Mouse (Mus musculus) layer of hippocampus, postnatal 36 days (tissue): ENCODE measurements around the gene Nrxn1. TPM values are rescaled to one million over a fixed set of nuclear protein-coding genes. Genes with fewer than 3 reads are reported as not detected.

Experiments
- DNase-seq, 2 experiments: peaks; one replicate each; pipeline ENCODE4 v3.0.0; 2022
- total RNA-seq, 2 experiments: library from RNA; stranded (reverse); gene quantifications; 2 replicates each; pipeline ENCODE4 v1.2.3; 2021

Gene Nrxn1
- total RNA-seq, 2 experiments from 2014 or later = 431 to 444 TPM

DNA sequence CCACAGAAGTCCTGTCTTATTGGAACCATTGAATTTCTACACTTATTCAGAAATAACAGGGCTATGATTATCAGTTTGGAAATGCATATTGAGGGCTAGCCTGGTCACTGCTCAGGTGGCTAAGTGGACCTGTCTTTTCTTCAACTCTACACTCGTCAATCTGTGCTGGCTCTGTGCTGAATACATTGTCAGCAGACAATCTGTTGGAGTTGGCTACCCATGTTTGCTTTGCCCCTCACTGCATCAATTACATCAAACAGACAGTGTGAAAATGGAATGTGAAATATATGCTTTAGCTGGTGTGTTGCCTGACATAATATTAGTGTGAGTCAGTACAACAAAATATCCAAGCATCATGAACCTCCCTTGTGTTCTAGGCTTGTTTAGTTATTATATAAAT lies 438.4 kb downstream of the Nrxn1 start:
- no peak for DNase-seq

DNA sequence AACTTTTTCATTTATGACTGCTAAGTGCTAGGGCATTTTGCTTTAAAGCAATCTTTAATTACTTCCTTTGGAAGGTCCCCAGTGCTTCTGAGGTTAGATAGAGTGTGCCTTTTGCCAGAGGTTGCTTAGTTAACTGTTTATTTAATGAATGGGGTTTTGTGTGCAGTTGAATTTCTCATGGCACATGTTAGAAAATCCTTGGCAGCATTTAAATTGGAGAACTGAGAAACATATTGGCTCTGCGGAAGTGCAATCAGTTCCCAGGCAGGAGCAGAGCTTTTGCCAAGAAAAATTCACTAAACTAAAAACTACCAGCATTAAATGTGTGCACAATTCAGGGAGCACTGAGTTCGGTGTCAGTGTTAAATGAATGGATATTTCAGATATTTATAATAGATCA lies 439.5 kb downstream of the Nrxn1 start:
- peak; percentile 15 to 31 for DNase-seq

DNA sequence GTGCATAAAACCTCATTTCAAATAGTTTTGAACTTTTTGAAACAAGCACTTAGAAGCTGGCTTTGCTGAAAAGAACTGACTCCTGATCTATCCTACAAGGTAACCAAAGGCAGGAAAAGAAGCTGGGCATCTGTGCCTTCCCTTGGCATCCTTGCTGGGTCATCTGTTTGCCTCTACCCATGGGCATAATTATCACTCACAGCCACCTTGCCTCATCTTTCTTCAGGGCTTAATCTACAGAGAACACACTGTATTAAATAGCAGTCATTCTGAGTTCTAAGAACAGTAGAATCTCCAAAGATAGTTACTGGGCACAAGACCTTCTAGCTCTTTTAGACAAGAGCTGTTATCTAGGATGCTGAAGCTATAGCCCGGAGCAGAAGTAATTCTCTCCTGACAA lies 442.6 kb downstream of the Nrxn1 start:
- DNase-seq = no peak

DNA sequence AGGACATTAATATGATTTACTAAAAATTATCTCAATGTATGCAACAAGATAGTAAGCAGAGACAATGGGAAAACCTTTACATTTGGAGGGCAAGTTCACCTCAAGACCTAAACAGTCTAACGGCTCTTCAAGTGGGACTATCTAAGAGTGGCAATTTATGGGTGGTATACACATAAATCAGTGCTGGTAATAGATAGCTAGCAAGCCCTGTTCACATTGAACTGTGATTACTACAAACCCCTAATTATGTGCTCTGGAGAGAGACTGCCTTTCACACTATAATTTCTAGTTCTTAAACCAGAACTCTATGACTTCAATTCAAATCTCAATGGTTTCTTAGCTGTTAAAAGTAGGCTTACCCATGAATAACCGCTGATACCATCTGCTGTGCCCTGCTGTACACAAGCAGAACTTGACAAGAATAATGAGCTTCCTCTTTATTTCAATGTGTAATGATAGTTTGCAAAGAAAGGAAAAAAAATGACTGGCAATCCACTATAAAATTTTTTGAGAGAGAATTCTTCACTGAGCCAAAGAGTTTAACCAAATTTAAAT lies 453.8 kb downstream of the Nrxn1 start:
- DNase-seq = peak in 1 of 2 experiments; percentile 19

DNA sequence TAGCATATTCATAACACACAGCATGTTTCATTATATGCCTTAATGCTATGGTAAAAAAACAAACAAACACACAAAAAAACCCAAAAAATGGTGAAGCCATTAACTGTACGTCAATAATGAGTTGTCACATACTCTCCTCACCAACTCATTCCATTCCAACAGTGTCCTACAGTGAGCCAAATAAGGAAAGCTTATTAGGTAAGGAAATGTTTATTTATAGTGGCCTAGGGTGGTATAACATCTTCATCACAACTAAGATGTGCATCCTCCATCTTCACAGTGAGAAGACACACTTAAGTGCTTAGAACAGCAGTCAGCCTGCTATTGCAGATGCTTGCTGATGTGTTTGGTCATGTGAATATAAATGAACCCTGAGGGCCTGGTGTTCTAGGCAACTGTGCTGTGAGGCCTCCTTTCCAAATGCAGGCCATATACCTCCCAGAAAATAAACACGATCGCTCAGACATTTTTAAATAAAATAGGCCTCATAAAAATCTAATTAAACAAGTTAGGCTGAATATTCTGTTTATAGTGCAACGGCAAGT lies 454.6 kb downstream of the Nrxn1 start:
- no peak for DNase-seq

DNA sequence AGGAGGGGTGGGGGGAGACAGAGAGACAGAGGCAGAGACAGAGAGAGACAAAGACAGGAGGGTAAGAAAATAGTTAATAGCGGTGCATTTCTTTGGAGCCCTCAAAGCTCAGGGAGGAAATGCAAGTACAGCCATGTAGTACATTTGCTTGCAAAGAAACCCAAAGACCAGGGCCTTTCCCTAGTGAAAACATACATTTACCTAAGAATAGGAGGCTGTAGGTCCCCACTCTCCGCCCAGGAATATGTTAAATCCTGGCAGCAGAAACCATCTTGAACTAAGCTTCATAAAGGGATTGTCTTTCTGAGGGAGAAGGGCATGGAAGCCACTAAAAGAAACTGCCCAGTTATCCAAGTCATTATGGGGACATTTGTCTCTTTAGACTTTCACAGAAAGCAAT lies 461.5 kb downstream of the Nrxn1 start:
- no peak for DNase-seq

DNA sequence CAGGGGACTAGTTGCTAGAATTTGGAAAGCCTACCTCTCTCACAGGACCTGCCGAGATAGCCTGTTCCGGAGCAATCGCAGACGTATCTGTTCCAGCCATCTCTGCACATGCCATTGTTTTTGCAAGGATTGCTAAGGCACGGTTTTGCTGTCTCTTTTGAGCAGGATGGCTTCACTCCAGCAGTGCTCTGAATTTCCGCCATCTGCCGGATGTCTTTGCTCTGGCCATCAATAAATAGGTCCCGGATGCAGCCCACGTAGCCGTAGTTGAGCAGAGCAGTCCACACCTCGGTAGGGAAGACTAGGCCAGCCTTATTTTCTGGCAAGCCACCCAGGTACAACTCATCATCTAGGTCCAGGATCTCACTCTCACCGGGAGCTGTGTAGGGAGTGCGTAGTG lies 463.0 kb downstream of the Nrxn1 start:
- peak; percentile 42 for DNase-seq

DNA sequence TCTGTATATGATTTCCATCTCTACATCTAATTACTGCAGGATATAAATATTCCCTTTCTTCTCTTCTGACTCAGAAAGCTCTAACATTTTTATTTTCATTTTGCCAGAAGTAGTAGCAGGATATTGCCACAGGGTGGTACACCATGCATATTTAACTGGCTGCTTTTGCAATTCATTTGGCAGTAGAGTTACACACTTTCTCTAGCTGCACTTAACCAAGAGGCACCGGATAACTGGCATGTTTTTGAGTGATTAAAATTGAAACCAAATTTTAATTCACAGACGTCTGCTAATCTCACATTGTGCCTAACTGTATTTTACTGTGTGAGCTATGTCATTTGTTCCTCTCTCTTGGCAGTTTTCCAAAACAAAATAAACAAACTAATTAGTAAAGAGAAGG lies 464.4 kb downstream of the Nrxn1 start:
- peak in 1 of 2 experiments; percentile 33 for DNase-seq

DNA sequence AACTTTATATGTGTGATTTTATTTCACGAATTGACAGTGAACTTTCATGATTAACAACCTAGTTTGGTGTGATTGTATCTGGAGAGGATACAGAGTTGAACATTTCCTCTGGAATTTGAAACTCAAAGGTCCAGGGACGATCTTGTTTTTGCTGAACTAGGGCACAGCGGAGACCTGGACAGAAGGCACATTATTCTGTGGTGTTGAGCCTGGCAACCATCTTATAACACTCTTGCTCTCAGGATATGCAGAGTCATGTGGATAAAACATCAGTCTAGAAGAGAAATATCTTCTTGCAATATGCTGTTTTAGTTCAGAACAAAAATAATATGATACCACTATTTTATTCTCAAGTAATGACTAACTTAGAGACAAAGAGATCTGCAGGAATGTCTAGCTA lies 464.9 kb downstream of the Nrxn1 start:
- DNase-seq = no peak

DNA sequence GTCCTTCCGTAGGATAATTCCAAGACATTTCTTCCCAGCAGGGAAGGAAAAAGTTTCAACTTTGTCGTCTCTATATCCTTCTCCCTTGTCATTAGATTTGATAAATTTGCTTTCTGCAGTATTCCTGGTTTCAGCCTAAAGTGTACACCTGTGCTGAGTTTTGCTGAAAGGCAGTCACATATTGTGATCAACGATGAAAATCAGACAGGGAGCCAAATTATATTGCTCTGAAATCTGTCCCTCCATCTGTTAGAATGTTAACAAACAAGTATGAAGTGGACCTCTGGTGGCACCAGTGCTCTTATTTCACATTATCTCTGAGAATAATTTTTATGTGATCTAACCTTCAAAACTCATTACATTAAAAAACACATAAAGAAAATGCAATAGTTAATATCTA lies 465.5 kb downstream of the Nrxn1 start:
- DNase-seq = no peak

DNA sequence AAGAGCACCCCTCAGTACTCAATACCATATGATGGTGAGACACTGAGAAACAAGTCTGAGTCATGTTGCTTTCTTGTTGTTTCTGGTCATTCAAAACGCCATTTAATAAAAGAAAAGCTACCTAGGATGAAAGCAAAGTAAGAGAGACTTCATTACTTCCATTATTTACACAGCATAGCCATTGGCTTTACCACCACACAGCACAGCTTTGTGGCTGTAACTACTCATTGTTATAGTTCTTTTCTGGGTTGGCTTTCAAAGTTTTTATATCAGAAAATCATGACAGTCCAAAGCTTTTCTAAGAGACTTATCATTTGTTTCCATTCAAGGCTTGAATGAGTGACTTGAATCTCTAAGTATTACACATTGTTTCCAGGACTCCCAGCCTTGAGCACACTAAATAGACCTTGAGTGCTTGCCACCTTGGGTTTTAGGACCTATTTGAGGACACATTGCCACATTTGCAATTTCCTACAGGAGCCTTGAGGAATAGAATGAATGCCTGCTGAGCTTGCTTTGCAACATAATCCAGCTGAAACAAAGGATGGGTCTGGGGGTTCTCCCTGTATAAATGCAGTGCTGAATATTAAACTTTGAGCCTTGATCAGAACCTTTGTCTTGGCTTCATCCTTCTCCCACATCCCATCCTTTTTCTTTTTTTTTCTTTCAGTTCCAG lies 468.1 kb downstream of the Nrxn1 start:
- DNase-seq = no peak

DNA sequence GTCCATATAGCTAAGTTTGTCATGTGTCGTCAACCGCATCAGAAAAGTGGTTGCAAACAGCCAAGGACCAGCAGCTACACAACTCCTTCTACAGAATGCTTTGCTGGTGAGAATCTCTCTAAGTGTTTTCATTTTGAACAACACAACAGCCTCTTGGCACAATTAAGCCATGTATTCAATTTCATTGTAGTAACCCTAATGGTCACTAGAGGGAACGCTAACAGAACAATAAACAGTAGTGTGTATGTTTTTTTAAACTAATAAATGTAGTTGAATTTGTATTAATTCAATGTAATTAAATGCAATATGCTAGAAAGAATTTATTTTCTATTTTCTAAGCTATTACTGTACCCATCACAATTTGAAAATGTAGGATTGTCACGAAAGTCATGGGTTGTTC lies 471.0 kb downstream of the Nrxn1 start:
- no peak for DNase-seq

DNA sequence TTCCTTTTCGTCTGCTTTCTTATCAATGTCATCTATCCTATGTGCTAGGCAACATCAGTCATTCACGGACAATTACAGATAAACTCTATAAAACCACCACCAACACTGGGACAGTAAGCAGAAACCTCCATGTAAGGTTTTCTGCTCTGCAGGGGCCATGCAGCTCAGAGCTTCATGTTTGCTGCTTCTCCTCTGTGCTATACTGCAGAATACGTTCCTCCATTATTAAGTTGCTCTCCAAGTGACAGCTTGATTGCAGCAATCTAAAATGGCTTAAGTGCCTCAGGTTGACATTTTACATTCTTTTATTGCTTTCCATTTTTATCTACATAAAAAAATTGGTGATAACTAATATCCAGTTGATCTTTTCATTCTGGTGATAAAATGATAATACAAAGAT lies 477.9 kb downstream of the Nrxn1 start:
- no peak for DNase-seq

DNA sequence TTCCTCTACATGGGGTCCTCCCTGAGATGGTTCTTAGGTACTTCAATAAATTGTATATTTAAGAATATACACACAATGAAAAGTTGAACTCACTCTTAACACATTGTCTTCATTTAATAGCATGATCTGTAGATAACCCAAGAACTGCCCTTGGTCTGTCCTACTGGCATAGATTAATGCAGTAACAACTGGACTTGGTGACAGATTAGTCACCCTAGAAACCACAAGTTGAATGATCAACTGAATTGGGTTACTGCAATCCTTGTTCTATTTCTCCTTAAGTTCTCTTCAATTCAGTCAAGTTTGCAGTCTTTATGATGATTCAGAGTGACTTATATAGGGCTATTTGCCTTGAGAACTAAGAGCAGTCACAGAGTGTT lies 485.5 kb downstream of the Nrxn1 start:
- no peak for DNase-seq

DNA sequence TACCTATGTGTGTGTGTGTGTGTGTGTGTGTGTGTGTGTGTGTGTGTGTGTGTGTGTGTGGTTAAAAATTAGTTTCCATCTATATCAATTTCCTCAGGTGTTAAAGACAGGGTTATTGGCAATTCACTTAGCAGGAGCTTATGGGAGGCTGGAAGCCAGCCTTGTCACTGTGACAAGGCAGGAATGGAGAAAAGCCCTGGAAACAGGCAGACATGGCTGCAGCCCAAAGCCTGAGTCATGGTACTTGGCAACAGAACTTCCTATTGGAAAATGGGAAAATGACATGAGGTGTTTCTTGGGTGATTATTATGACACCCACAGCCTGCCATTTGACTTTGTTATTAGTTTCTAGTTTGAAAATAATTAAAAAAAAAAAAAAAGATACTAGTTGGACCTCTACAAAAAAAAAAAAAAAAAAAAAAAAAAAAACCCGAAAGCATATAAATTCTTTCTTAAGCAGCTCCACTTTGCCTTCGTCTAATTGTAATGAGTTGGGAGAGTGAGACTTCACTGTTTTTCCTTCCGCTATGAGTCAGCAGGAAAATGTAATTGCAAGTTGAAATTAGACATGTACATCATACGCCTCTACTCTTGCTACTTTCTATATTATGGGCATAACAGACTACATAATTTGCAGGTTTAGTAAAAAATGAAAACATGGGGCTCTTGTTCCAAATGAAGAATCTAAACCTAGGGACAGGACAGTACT lies 486.0 kb downstream of the Nrxn1 start:
- DNase-seq = peak; percentile 65 to 73

DNA sequence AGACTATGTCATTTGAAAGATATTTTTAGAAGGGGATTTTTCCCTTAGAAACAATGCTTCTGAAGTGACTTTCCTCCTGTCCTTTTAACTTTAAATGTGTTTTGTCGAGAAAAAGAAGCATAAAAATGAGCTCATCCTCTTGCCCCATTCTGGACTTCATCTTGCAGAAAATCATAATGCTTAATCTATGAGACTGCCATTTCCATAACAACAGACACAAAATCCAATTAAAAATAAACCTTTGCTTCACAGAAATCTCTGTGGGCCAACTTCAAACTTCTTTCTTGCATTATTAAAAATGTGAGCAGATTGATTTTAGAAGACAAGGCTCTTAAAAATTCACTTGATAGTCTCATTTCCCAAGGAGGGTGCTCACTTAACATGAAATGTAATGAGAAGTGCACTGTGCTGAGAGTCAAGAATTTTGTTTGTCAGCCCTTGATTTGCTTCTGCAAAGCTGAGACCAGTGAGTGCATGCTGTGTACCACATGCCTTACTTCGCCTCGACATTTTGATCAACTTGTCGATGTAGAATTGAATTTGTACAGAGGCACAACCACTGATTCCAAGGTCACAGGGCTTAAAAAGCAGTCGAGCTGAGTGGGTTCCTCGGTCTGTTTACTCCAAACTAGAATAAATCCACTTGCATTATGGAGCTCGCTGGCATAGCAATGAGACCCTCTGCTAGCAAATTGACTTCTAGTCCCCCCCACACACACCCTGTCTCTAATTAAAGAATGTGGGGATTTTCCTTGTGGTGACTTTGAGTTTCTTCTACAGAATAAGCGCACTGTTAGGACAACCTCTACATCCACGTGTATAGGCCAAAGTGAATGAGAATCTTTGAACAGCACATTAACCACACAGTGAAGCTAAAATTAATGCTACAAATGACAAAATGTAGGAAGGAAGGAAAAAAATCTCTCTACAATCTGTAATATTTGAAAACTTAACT lies 493.0 kb downstream of the Nrxn1 start:
- no peak for DNase-seq

DNA sequence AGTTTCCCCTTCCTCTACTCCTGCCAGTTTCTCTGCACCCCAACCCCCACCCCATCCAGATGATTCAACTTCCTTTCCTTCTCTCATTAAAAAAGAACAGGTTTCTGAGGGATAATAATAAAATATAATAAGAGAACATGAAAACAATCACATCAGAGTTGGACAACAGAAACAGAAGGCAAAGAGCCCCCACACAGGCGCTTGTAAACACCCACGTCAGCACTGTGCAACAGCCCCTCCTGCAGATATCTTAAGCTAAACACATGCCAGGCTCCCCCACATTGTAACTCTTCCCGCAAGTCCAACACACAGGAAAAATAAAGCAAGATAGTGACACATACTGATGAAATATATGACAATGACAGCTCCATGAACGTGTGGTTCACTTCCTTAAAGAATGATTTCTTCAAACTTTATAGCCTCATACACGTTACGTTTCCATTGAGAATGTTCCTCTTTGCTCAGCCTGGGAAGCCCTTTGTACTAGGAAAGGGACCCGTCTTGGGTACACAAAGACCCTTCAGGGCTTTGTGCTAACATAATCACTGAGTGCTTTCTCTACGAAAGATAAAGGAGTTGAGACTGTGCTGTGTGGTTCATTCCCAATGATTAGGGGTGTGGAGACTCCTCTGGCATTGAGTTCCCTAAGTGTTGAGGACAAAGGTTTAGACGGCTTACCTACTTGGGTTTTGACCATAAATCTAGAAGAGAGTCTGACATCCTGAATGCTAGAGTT lies 497.9 kb downstream of the Nrxn1 start:
- peak; percentile 35 to 56 for DNase-seq

DNA sequence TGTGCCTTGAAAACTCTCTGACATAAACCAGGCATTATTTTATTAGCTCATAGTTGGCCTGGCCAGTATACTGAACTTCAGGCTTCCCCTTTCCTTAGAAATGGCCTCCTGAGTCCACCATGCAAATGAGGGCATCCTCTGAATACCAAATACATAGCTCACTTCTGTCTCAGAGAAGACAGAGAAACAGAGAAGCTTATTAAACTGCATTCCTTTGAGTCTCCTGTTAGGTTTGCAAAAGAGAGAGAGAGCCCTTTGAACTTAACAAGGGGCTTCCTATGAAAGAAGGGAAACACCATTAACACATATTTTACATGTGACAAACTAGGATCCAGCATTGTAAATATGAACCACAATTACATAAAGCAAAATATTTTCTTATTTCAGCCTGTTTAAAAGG lies 506.0 kb downstream of the Nrxn1 start:
- no peak for DNase-seq

DNA sequence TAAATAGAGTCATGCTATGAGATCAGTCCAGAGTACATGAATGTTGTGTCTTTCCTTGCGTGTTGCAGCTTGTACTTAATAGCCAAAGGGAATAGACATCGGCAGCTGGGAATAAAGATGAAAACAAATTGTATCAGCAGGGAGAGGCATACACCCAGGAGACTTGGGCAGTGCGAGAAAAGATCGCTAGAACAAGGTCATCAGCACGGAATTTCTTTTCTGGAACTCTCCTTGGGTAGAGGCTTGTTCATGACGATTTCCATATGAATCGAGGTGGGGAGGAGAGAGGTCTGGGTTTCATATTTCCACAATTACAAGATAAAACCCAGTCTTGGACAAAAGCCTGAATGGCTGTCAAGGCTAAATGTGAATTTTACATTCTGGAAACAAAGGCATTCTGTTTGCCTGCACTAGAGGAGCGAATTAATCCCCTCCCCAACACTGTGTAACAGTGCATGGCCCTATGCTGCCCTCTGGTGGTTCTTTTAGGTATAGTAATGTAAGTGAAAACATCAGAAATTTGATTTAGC lies 508.1 kb downstream of the Nrxn1 start:
- peak; percentile 10 to 34 for DNase-seq

DNA sequence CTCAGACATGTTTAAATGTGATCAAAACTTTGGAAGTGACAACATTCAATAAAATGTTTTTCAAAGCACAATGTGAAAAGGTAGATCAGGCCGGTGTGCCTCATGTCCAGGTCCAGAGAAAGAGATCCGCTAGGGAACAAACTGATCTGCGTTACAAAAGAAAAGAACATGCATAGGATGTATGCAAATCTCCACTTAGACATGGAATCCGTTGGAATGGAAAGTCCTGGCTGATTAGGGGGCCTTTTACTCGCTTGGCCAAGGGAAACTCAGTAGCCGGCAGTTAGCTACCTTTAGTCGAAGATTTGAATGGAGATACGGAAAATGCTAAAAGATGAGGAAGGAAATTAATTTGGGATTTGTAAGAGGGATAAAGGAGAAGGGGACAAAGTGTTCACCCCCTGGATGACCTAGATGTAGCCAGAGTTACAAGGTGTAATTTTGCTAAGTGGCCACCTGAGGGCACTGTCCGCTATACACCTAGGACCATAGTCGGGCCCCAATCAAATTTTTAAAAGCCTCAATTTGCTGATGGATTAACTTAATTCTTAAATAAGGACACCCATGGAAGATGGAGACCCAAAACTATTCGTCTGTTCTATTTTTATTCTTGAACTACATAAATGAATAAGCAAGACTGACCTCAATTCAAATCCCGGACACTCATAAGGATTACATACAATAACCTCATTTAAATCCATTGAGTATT lies 508.9 kb downstream of the Nrxn1 start:
- no peak for DNase-seq

DNA sequence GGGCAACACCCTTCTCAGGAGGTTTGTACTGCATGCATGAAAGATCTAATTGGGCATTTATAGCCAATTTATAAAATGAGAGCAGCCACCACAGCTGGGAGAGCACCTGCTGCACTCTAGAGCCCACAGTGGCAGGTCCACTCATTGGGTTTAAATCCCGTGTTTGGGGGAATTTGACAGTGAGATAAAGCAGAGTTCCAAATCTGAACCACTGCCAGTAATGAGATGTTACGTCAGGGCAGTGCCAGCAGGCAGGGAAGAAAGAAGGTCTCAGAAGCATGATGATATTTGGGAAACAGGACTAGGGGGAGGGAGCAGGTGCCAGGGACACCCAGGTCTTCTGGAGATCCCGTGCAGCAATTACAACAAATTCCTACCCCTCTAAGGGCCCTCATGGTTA lies 509.7 kb downstream of the Nrxn1 start:
- DNase-seq = no peak
